Mouse (Mus musculus) limb, embryonic 10.5 days (tissue): ENCODE results near the gene Lix1. TPM values are rescaled to one million over a fixed set of nuclear protein-coding genes. Genes with fewer than 3 reads are reported as not detected.

ENCODE experiments used
- DNase-seq: peaks from one replicate; pipeline ENCODE4 v3.0.0-alpha.2; 2017; ENCODE audit warnings: low spot score
- H3K27ac ChIP-seq: fragments of 300-500 bp; sonication (generic); 2 replicates; pipeline ENCODE4 v1.5.1; 2016; ENCODE audit warnings: mild to moderate bottlenecking
- H3K27me3 ChIP-seq: fragments of 300-500 bp; sonication (generic); 2 replicates; pipeline ENCODE4 v1.6.1; 2016; ENCODE audit warnings: low read depth, mild to moderate bottlenecking; ENCODE audit not compliant: poor library complexity, severe bottlenecking
- H3K36me3 ChIP-seq: fragments of 300-500 bp; sonication (generic); 2 replicates; pipeline ENCODE4 v1.6.1; 2016; ENCODE audit warnings: mild to moderate bottlenecking, moderate library complexity
- H3K4me1 ChIP-seq: fragments of 300-500 bp; sonication (generic); 2 replicates; pipeline ENCODE4 v1.6.1; 2016
- H3K4me3 ChIP-seq: fragments of 300-500 bp; sonication (generic); 2 replicates; pipeline ENCODE4 v1.5.1; 2016; ENCODE audit warnings: mild to moderate bottlenecking, moderate library complexity
- H3K9me3 ChIP-seq: fragments of 300-500 bp; sonication (generic); replicated peaks from 2 replicates; pipeline ENCODE4 v1.6.1; 2016; ENCODE audit warnings: mild to moderate bottlenecking
- WGBS: fragments of 180-500 bp; shearing (Covaris S2); methylation state at CpG from one replicate; pipeline ENCODE4 v1.1.7; 2016; 5-methylcytosine and 5-hydroxymethylcytosine counted together
- polyA plus RNA-seq: library from polyadenylated mRNA; unstranded; fragments of >200 nt; fragmentation: Nextera tagmentation; extraction: Ambion mirVana; gene quantifications from 2 replicates; pipeline ENCODE4 v1.2.1, GENCODE M21; 2016

Gene Lix1
- polyA plus RNA-seq, 1 experiment from 2014 or later: 216 TPM

DNA sequence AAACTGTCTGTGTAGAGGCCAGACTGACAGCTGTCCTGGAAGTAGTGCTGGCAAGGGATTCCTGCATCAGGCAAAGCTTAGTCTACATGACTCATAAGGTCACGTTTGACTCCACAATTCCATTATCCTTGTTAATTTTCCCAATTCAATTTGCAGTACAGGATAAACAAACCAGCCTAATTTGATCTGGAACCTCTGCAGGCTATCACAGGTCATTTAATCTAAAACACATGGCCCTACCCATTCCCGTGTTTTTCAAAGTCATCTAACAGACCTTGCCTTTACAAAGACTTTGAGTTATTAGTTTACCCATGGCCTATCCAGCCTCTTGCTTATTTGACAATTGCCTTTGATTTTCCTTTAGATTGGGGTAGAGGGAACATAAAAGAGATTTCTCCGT lies 23.4 kb downstream of the Lix1 start:
- DNase-seq: peak; percentile 32
- Histone ChIP-seq H3K27me3 (no peaks in the 10 kb centered on the region), H3K36me3 (peaks cover 77% of the 10 kb centered on the region), H3K4me1 (peaks cover 15% of the 10 kb centered on the region), H3K9me3 (no peaks in the 10 kb centered on the region), H3K4me3 (no peak overlapping the region), H3K27ac (peak overlapping the region; percentile 43; the same call in 1 of the 2 replicates)
- 14% methylated on average over 3 of the region's 3 CpGs for WGBS

DNA sequence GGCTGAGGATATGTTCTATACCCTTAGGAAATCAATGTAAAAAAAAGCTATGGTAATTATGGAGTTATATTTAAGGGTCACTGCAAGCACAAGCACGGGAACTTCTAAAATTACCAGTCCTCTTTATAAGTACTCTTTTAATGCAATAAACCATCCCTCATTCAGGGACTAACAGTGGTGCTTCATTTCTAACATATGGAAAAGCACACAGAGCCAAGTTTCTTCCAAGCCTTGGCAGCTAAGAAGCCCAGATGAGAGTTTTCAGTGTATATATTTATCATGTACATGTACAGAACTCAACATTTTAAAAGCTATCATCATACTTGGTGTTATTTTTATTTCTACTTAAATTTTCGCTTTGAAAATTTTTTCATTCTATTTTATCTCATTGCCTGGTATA lies 26.4 kb downstream of the Lix1 start:
- Histone ChIP-seq H3K27ac (no peak overlapping the region), H3K4me3 (no peak overlapping the region), H3K9me3 (no peaks in the 10 kb centered on the region), H3K36me3 (peaks cover 78% of the 10 kb centered on the region), H3K4me1 (peaks cover 15% of the 10 kb centered on the region), H3K27me3 (no peaks in the 10 kb centered on the region)
- DNase-seq: no peak
- WGBS: 93% methylated on average over 2 of the region's 2 CpGs

DNA sequence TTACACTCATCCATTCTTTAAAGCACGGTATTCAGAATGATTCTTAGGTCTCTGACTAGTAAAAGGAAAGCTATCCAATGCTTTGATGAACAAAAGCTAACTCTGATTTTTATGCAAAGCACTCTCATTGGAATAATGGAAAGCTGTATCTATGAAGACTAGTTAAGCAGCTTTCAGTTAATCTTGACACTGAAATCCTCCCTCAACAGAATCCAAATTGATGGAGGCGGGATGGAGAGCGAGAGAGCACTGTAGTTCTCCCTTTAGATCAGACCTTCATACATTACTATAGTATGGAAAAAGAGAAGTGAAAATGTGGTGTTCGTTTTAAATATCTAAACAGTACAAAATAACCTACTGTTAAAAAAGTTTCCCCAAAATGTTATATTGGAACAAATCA lies 31.2 kb downstream of the Lix1 start:
- H3K9me3 ChIP-seq: no peaks in the 10 kb centered on the region
- H3K27ac ChIP-seq: no peak overlapping the region
- 93% methylated on average over 4 of the region's 4 CpGs for WGBS
- no peak overlapping the region for H3K4me3 ChIP-seq
- no peaks in the 10 kb centered on the region for H3K27me3 ChIP-seq
- no peak for DNase-seq
- H3K4me1 ChIP-seq: peaks cover 7% of the 10 kb centered on the region
- H3K36me3 ChIP-seq: peaks cover 54% of the 10 kb centered on the region

DNA sequence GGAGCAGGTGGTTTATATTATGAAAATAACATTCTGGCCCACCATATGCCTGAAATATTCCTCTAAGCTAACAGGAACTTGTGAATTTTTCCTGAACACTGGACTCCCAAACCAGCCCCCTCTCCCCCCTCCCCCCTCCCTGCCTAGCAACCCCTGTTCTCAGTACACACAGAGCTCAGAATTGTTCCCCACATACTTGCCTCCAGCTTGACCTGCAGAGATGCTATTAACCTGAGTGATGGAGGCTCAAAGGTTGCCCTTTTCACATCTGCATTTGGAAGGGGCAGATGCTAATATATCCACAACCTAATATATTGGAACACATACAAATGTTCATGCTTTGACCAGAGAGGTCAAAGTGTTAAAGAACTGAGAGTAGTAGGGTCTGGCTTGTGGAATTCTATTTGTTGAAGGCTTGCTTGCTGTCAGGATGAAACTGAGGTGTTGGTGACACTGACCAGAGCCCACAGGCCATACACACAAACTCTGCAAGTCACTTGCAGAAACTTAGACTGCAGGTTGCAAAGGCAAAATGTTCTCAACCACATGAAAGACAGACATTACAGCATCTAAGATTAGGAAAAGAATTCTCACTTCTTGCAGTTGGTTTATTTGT lies 36.2 kb downstream of the Lix1 start:
- peaks cover 12% of the 10 kb centered on the region for H3K36me3 ChIP-seq
- no peaks in the 10 kb centered on the region for H3K9me3 ChIP-seq
- peak overlapping the region; percentile 77 for H3K27ac ChIP-seq
- no peaks in the 10 kb centered on the region for H3K27me3 ChIP-seq
- DNase-seq: peak; percentile 87
- H3K4me3 ChIP-seq: no peak overlapping the region
- peaks cover 49% of the 10 kb centered on the region for H3K4me1 ChIP-seq

DNA sequence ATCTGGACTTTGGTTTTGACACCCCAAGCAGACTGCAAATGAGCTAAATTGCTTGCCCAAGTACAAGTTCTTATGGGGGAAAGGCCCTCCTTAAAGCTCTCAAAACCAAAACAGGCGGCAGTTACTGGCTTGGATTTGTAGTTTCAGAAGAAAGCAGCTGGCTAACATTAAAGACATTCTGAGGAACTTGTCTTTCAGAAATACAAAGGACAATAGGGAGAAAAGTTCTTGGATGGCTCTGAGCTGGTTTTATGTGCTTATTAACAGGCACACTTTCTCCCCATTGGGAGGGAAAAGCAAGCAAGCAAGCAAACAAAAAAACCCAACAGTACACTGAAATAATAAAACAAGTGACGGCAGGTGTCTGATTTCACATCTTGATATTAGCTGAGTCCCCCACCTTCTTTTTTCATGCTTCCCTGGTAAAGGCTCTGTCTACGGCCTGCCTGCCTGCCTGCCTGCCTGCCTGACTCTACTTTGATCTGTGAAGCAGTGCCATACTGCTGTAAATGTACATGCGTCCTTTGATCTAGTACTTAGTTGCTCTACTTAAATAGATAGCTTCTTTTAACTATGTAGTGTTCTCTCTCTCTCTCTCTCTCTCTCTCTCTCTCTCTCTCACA lies 39.5 kb downstream of the Lix1 start:
- no peaks in the 10 kb centered on the region for H3K27me3 ChIP-seq
- H3K36me3 ChIP-seq: peaks cover 41% of the 10 kb centered on the region
- 12% methylated on average over 4 of the region's 4 CpGs for WGBS
- peak; percentile 43 for DNase-seq
- H3K27ac ChIP-seq: peak overlapping the region; percentile 79
- no peak overlapping the region for H3K4me3 ChIP-seq
- H3K9me3 ChIP-seq: no peaks in the 10 kb centered on the region
- peaks cover 56% of the 10 kb centered on the region for H3K4me1 ChIP-seq

DNA sequence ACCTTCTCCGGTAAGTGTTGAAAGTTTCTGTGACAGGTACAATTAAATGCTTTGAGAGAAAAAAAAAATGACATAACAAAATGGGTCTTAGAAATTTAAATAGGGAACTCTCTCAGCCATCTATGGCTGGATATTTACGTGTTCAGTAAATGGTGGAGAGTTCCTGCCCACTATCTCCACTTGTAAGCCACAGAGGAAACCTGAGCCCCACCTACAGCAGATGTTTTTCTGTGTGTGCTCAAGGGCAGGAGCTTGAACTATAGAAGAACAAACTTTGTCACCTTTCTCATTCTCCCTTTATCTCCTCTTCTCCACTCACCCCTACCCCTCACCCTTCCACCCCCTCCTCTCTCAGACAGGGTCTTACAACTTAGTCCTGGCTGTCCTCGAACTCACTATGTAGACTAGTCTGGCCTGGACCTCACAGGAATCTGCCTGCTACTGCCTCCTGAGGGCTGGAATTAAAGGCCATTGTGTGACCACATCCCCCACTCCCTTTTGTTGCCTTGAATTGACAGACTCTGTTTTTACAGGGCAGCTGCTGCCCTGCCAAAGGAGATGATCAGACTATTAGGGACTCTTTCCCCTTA lies 41.9 kb downstream of the Lix1 start:
- peak overlapping the region; percentile 51 for H3K27ac ChIP-seq
- no peak overlapping the region for H3K4me3 ChIP-seq
- no peak for DNase-seq
- WGBS: 87% methylated on average over 3 of the region's 3 CpGs
- H3K9me3 ChIP-seq: no peaks in the 10 kb centered on the region
- peaks cover 54% of the 10 kb centered on the region for H3K36me3 ChIP-seq
- no peaks in the 10 kb centered on the region for H3K27me3 ChIP-seq
- peaks cover 61% of the 10 kb centered on the region for H3K4me1 ChIP-seq

DNA sequence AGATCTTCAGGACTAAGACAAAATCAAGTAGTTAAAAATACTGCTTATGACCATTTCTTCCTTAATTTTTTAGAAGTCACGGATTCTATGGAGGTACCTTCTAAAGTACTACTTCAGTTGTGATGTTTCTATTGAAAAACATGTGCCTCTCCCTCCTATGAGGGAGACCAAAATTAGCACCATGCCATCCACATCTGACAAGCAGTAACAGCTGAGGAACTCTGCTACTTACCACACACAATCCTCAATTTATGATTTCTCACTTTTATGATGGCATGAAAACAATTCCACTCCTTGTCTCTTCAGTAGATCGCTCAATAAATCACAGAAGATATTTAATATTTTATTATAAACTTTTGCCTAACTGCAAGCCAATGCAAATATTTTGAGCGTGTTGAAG lies 44.2 kb downstream of the Lix1 start:
- Histone ChIP-seq H3K4me1 (peaks cover 45% of the 10 kb centered on the region), H3K9me3 (no peaks in the 10 kb centered on the region), H3K27me3 (no peaks in the 10 kb centered on the region), H3K36me3 (peaks cover 69% of the 10 kb centered on the region), H3K4me3 (no peak overlapping the region), H3K27ac (no peak overlapping the region)
- DNase-seq: no peak
- WGBS: 94% methylated on average over 3 of the region's 3 CpGs

DNA sequence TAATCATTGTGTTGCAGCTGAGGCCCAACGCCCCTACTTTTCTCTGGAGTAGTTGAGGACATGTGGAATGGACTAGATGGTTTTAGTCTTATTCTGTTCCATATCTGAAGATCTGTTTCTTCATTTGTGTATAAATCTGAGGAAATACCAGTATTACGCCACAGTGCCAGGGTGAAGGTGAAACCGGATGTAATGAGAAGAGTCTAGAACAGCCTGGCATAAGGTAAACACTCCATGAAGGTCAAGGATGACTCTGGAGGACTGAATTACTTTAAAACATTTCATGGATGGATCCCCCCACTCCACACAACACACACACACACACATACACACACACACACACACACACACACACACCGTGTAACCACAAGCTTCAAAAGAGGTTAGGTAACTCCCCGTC lies 45.3 kb downstream of the Lix1 start:
- no peaks in the 10 kb centered on the region for H3K9me3 ChIP-seq
- H3K4me1 ChIP-seq: peaks cover 33% of the 10 kb centered on the region
- H3K4me3 ChIP-seq: no peak overlapping the region
- no peak for DNase-seq
- WGBS: 78% methylated on average over 5 of the region's 5 CpGs
- no peaks in the 10 kb centered on the region for H3K27me3 ChIP-seq
- H3K36me3 ChIP-seq: peaks cover 81% of the 10 kb centered on the region
- H3K27ac ChIP-seq: peak overlapping the region; percentile 90

DNA sequence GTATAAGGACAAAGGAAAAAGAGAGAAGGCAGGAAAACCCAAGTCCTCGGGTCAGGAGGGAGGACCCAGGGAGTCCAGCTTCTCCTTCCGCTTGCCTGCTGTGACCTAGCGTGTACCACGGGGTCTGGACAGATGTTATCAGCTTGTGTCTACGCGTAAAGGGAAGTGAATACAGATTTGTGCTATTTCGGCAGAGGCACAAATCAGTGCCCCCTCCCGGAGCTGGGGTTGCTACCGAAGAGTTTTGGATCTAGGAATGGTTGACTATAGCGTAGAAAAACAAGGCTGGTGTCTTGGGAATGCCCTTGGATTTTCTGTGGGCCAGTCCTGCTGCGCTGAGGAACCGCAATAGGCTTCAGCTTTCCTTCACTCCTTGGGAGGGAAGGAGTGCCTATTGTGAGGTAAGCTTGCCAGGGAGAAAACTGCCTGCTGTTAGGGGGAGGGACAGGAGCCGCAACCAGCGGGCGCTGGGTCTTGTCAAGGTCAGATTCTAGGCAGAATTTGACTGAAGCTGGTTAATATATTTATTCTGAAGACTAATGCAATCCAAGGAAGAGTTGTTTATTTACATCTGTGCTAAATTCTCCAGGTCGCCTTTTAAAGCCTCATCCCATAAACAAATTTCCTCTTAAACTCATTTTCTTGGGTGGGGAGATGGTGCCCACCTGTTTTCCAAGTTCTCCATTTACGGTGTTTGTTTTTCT lies 46.4 kb downstream of the Lix1 start:
- H3K9me3 ChIP-seq: no peaks in the 10 kb centered on the region
- DNase-seq: peak; percentile 67
- no peaks in the 10 kb centered on the region for H3K27me3 ChIP-seq
- H3K4me3 ChIP-seq: peak overlapping the region; percentile 39
- H3K36me3 ChIP-seq: peaks cover 80% of the 10 kb centered on the region
- 7% methylated on average over 17 of the region's 17 CpGs for WGBS
- peaks cover 25% of the 10 kb centered on the region for H3K4me1 ChIP-seq
- H3K27ac ChIP-seq: peak overlapping the region; percentile 90

DNA sequence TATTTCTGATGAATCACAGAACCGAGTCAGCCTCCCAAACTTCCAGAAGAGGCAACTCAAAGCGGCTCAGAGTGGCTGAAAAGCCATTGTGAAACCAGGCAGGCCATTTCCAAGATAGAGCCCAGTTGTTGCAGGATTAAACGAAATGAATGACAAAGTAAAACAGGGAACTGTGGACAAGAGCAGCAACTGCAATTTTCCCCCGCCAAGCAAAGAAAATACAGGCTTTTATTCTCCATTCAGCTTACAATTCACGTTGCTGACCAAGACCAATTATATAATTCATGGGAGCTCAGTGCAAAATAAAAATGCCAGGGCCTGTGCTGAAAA lies 46.9 kb downstream of the Lix1 start:
- Histone ChIP-seq H3K36me3 (peaks cover 80% of the 10 kb centered on the region), H3K27ac (peak overlapping the region; percentile 90), H3K9me3 (no peaks in the 10 kb centered on the region), H3K4me1 (peaks cover 23% of the 10 kb centered on the region), H3K27me3 (no peaks in the 10 kb centered on the region), H3K4me3 (peak overlapping the region; percentile 39; the same call in 1 of the 2 replicates)
- 20% methylated on average over 5 of the region's 5 CpGs for WGBS
- DNase-seq: no peak

DNA sequence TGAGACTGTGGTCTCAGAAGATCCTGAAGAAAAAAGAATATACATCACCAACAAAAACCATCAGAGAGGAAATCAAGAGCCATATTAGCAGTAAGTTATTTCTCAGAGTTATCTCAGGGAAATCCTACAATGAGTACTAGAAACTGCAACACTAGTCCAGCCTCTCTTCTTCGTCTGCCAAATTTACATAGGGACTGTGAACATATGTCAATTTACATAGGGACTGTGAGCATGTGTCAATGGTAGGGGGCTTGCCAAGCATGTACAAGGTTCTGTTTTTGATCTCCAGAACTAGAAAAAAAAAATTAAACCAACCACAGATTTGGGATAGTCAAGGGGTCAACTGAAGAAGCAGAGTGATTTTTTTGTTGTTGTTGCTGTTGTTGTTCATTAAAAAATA lies 48.6 kb downstream of the Lix1 start:
- Histone ChIP-seq H3K36me3 (peaks cover 80% of the 10 kb centered on the region), H3K27ac (no peak overlapping the region), H3K27me3 (no peaks in the 10 kb centered on the region), H3K4me1 (peaks cover 25% of the 10 kb centered on the region), H3K9me3 (no peaks in the 10 kb centered on the region), H3K4me3 (no peak overlapping the region)
- 90% methylated on average over 1 of the region's 1 CpGs for WGBS
- no peak for DNase-seq

DNA sequence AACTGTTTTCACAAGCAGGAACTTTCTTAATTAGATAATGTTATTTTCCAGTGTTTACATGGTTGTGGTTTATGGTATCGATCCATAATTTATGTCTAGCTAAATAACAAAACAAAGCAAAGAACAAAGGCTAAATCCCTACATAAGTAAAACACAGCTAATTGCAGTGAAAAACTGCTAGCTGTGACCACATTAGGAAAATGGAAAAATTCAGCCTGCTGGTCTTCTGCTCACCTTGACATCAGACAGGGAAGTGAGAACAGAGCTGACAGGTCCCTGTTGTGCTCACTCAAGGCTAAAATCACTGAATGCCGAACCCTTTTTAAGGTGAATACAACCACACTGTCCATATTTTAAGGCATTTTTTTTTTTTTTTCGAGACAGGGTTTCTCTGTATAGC lies 50.1 kb downstream of the Lix1 start:
- Histone ChIP-seq H3K4me1 (peaks cover 23% of the 10 kb centered on the region), H3K9me3 (no peaks in the 10 kb centered on the region), H3K4me3 (no peak overlapping the region), H3K36me3 (peaks cover 73% of the 10 kb centered on the region), H3K27me3 (no peaks in the 10 kb centered on the region), H3K27ac (no peak overlapping the region)
- no peak for DNase-seq
- 93% methylated on average over 3 of the region's 3 CpGs for WGBS

DNA sequence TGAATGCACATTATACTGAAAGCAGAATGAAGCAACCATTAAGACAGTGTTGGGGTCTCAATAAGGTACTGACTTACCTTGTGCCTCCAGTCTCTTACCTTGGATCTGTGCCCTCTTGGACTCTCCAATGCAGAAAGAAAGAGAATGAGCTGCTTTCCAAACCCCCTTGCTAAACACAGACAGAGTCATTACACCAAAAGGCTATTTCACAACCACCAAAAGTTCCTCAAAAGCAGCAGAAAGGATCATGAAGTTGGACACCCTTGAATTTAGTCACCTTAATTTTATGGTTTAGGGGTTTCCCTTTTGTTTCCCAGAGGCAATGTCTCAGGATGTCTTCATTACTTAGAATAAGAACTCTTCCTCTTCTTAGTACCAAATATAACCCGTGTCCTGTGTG lies 52.1 kb downstream of the Lix1 start:
- no peaks in the 10 kb centered on the region for H3K27me3 ChIP-seq
- H3K4me3 ChIP-seq: no peak overlapping the region
- WGBS: 80% methylated on average over 1 of the region's 1 CpGs
- peaks cover 5% of the 10 kb centered on the region; the same call in 1 of the 2 replicates for H3K4me1 ChIP-seq
- no peak for DNase-seq
- H3K27ac ChIP-seq: no peak overlapping the region
- peaks cover 81% of the 10 kb centered on the region for H3K36me3 ChIP-seq
- no peaks in the 10 kb centered on the region for H3K9me3 ChIP-seq
